Mouse (Mus musculus): ENCODE results near the gene Pcsk2.

- TF ChIP-seq EP300 (IDR thresholded peaks at IDR 0.05; ENCODE audit: low read depth) (no peak), CTCF (IDR thresholded peaks at IDR 0.05; ENCODE audit: low read depth) (no peak)
These were observed 162.2 kb downstream of the Pcsk2 start for GRCm38 (mm10) chr2:143708205-143708604.
